Mouse (Mus musculus): Measurements from ENCODE around the gene 2310061N02Rik. TPM values are rescaled to one million over a fixed set of nuclear protein-coding genes. Genes with fewer than 3 reads are reported as not detected.

2310061N02Rik gene
- polyA plus RNA-seq, 1 experiment from 2014 or later = not detected

Other genes with a start within 250 kb of the 2310061N02Rik start
- gene Cldn17, start 201.0 kb downstream of the 2310061N02Rik start, polyA plus RNA-seq (2014; fragmentation: Nextera tagmentation; extraction: Ambion mirVana) = not detected in 2 replicates
- gene Cldn8, start 144.8 kb downstream of the 2310061N02Rik start, polyA plus RNA-seq (2014; fragmentation: Nextera tagmentation; extraction: Ambion mirVana) = 1.3 and 1.4 TPM in 2 replicates
- not detected in 2 replicates for gene Krtap24-1, start 95.7 kb downstream of the 2310061N02Rik start, polyA plus RNA-seq (2014; fragmentation: Nextera tagmentation; extraction: Ambion mirVana)
- gene 2310079G19Rik, start 80.3 kb downstream of the 2310061N02Rik start, polyA plus RNA-seq (2014; fragmentation: Nextera tagmentation; extraction: Ambion mirVana) = not detected in 2 replicates
- gene Krtap26-1, start 60.2 kb downstream of the 2310061N02Rik start, polyA plus RNA-seq (2014; fragmentation: Nextera tagmentation; extraction: Ambion mirVana) = not detected in 2 replicates
- not detected in 2 replicates for gene Krtap27-1, start 36.3 kb downstream of the 2310061N02Rik start, polyA plus RNA-seq (2014; fragmentation: Nextera tagmentation; extraction: Ambion mirVana)
- not detected in 2 replicates for gene Krtap13-1, start 20.9 kb upstream of the 2310061N02Rik start, polyA plus RNA-seq (2014; fragmentation: Nextera tagmentation; extraction: Ambion mirVana)
- not detected in 2 replicates for gene Krtap13, start 43.7 kb upstream of the 2310061N02Rik start, polyA plus RNA-seq (2014; fragmentation: Nextera tagmentation; extraction: Ambion mirVana)
- gene 2310034C09Rik, start 50.9 kb upstream of the 2310061N02Rik start, polyA plus RNA-seq (2014; fragmentation: Nextera tagmentation; extraction: Ambion mirVana) = not detected in 2 replicates
- not detected in 2 replicates for gene 2310057N15Rik, start 66.2 kb upstream of the 2310061N02Rik start, polyA plus RNA-seq (2014; fragmentation: Nextera tagmentation; extraction: Ambion mirVana)
- not detected in 2 replicates for gene Gm5965, start 69.9 kb upstream of the 2310061N02Rik start, polyA plus RNA-seq (2014; fragmentation: Nextera tagmentation; extraction: Ambion mirVana)
- not detected in 2 replicates for gene Gm20741, start 104.3 kb upstream of the 2310061N02Rik start, polyA plus RNA-seq (2014; fragmentation: Nextera tagmentation; extraction: Ambion mirVana)
- not detected in 2 replicates for gene Krtap15, start 112.3 kb upstream of the 2310061N02Rik start, polyA plus RNA-seq (2014; fragmentation: Nextera tagmentation; extraction: Ambion mirVana)
- gene Krtap14, start 118.2 kb upstream of the 2310061N02Rik start, polyA plus RNA-seq (2014; fragmentation: Nextera tagmentation; extraction: Ambion mirVana) = not detected in 2 replicates
- gene Krtap19-1, start 161.4 kb upstream of the 2310061N02Rik start, polyA plus RNA-seq (2014; fragmentation: Nextera tagmentation; extraction: Ambion mirVana) = not detected in 2 replicates
- gene Krtap19-2, start 166.3 kb upstream of the 2310061N02Rik start, polyA plus RNA-seq (2014; fragmentation: Nextera tagmentation; extraction: Ambion mirVana) = not detected in 2 replicates
- gene Krtap19-3, start 170.1 kb upstream of the 2310061N02Rik start, polyA plus RNA-seq (2014; fragmentation: Nextera tagmentation; extraction: Ambion mirVana) = not detected in 2 replicates
- not detected in 2 replicates for gene Krtap19-4, start 177.1 kb upstream of the 2310061N02Rik start, polyA plus RNA-seq (2014; fragmentation: Nextera tagmentation; extraction: Ambion mirVana)
- not detected in 2 replicates for gene Krtap19-5, start 188.5 kb upstream of the 2310061N02Rik start, polyA plus RNA-seq (2014; fragmentation: Nextera tagmentation; extraction: Ambion mirVana)
- not detected in 2 replicates for gene Krtap19-9b, start 224.3 kb upstream of the 2310061N02Rik start, polyA plus RNA-seq (2014; fragmentation: Nextera tagmentation; extraction: Ambion mirVana)

All from neural tube, embryonic 11.5 days (tissue).